Mouse (Mus musculus) neural tube, embryonic 11.5 days (tissue): ENCODE measurements around the gene Skida1. TPM values are rescaled to one million over a fixed set of nuclear protein-coding genes. Genes with fewer than 3 reads are reported as not detected.

Source experiments
- ATAC-seq: fragments of 200-750 bp; cut with Nextera tagmentation; 2 replicates; pipeline ENCODE4 v1.8.0; 2017; ENCODE audit warnings: moderate number of reproducible peaks, mild to moderate bottlenecking, moderate TSS enrichment, moderate library complexity; ENCODE audit not compliant: insufficient read depth, low FRiP score, low TSS enrichment
- DNase-seq: peaks from one replicate; pipeline ENCODE4 v3.0.0-alpha.2; 2015; ENCODE audit warnings: low spot score
- H3K27ac ChIP-seq: fragments of 300-500 bp; sonication (generic); 2 replicates; pipeline ENCODE4 v1.5.1; 2014; ENCODE audit warnings: low read depth, mild to moderate bottlenecking, low read length
- H3K27me3 ChIP-seq: fragments of 300-500 bp; sonication (generic); 2 replicates; pipeline ENCODE4 v1.6.1; 2014; ENCODE audit warnings: mild to moderate bottlenecking, low read length, mixed read lengths; ENCODE audit not compliant: control insufficient read depth, insufficient read depth
- H3K36me3 ChIP-seq: fragments of 300-500 bp; sonication (generic); 2 replicates; pipeline ENCODE4 v1.6.1; 2014; ENCODE audit warnings: mild to moderate bottlenecking, low read length, moderate library complexity, mixed read lengths; ENCODE audit not compliant: control insufficient read depth, insufficient read depth
- H3K4me1 ChIP-seq: fragments of 300-500 bp; sonication (generic); 2 replicates; pipeline ENCODE4 v1.6.1; 2014; ENCODE audit warnings: low read length, mixed read lengths; ENCODE audit not compliant: control insufficient read depth, insufficient read depth
- H3K4me2 ChIP-seq: fragments of 300-500 bp; sonication (generic); 2 replicates; pipeline ENCODE4 v1.6.1; 2014; ENCODE audit warnings: low read depth, mild to moderate bottlenecking, moderate library complexity
- H3K4me3 ChIP-seq: fragments of 300-500 bp; sonication (generic); 2 replicates; pipeline ENCODE4 v1.5.1; 2014; ENCODE audit warnings: low read depth, low read length
- H3K9ac ChIP-seq: fragments of 300-500 bp; sonication (generic); 2 replicates; pipeline ENCODE4 v1.6.1; 2014; ENCODE audit warnings: mild to moderate bottlenecking, low read length
- H3K9me3 ChIP-seq: fragments of 300-500 bp; sonication (generic); 2 replicates; pipeline ENCODE4 v1.6.1; 2016; ENCODE audit warnings: low read length; ENCODE audit not compliant: control insufficient read depth
- WGBS: fragments of 180-500 bp; shearing (Covaris S2); extraction: QIAGEN DNeasy Blood & Tissue Kit; methylation state at CpG from one replicate; pipeline ENCODE4 v1.1.7; 2014; 5-methylcytosine and 5-hydroxymethylcytosine counted together
- polyA plus RNA-seq: library from polyadenylated mRNA; unstranded; fragments of >200 nt; fragmentation: Nextera tagmentation; extraction: Ambion mirVana; gene quantifications from 2 replicates; pipeline ENCODE4 v1.2.1, GENCODE M21; 2014

The Skida1 gene
- polyA plus RNA-seq, 1 experiment from 2014 or later: 15.5 TPM

GRCm38 (mm10) chr2:18066436-18066835, 17.6 kb upstream of the Skida1 start:
- DNase-seq: no peak
- Histone ChIP-seq H3K9ac (no peak overlapping the region), H3K36me3 (no peaks in the 10 kb centered on the region), H3K4me3 (no peak overlapping the region), H3K4me1 (0 out of 2 replicates have a peak, but pooled peaks cover 7% of the 10 kb centered on the region), H3K27me3 (no peaks in the 10 kb centered on the region), H3K27ac (no peak overlapping the region), H3K9me3 (no peaks in the 10 kb centered on the region), H3K4me2 (no peak overlapping the region)
- no peak for ATAC-seq

GRCm38 (mm10) chr2:18065708-18066030, 16.8 kb upstream of the Skida1 start:
- no peak for DNase-seq
- 0 out of 2 replicates have a peak, but pooled peaks cover 7% of the 10 kb centered on the region for H3K4me1 ChIP-seq
- H3K36me3 ChIP-seq: no peaks in the 10 kb centered on the region
- no peaks in the 10 kb centered on the region for H3K27me3 ChIP-seq
- peak overlapping the region; percentile 84 for H3K4me2 ChIP-seq
- 10% methylated on average over 6 of the region's 6 CpGs for WGBS
- peak overlapping the region; percentile 100 for H3K27ac ChIP-seq
- ATAC-seq: peak; percentile 13
- H3K9ac ChIP-seq: peak overlapping the region; percentile 99
- H3K9me3 ChIP-seq: no peaks in the 10 kb centered on the region
- peak overlapping the region; percentile 78 for H3K4me3 ChIP-seq

GRCm38 (mm10) chr2:18064941-18065707, 16.3 kb upstream of the Skida1 start:
- 0 out of 2 replicates have a peak, but pooled peaks cover 9% of the 10 kb centered on the region for H3K4me1 ChIP-seq
- H3K27ac ChIP-seq: peak overlapping the region; percentile 100
- under 1% methylated on average over 40 of the region's 85 CpGs for WGBS
- ATAC-seq: peak; percentile 77
- H3K27me3 ChIP-seq: no peaks in the 10 kb centered on the region
- peak overlapping the region; percentile 84 for H3K4me2 ChIP-seq
- peak; percentile 80 for DNase-seq
- H3K4me3 ChIP-seq: peak overlapping the region; percentile 78
- peak overlapping the region; percentile 99 for H3K9ac ChIP-seq
- H3K9me3 ChIP-seq: no peaks in the 10 kb centered on the region
- no peaks in the 10 kb centered on the region for H3K36me3 ChIP-seq

- H3K4me1 ChIP-seq: peaks cover 9% of the 10 kb centered on the region; the same call in 1 of the 2 replicates
- under 1% methylated on average over 21 of the region's 58 CpGs for WGBS
Observed at GRCm38 (mm10) chr2:18064356-18064858, 15.6 kb upstream of the Skida1 start.

GRCm38 (mm10) chr2:18063763-18064251, 15.0 kb upstream of the Skida1 start:
- DNase-seq (peak; percentile 69), ATAC-seq (peak; percentile 48)
- Histone ChIP-seq H3K4me2 (peak overlapping the region; percentile 84), H3K9ac (peak overlapping the region; percentile 99), H3K36me3 (no peaks in the 10 kb centered on the region), H3K27me3 (no peaks in the 10 kb centered on the region), H3K4me1 (peaks cover 14% of the 10 kb centered on the region), H3K9me3 (no peaks in the 10 kb centered on the region), H3K4me3 (peak overlapping the region; percentile 78), H3K27ac (peak overlapping the region; percentile 100)
- under 1% methylated on average over 18 of the region's 18 CpGs for WGBS

More at GRCm38 (mm10) chr2:18064356-18064858, 15.6 kb upstream of the Skida1 start:
- H3K36me3 ChIP-seq: no peaks in the 10 kb centered on the region
- peak overlapping the region; percentile 78 for H3K4me3 ChIP-seq
- DNase-seq: peak; percentile 97
- H3K27me3 ChIP-seq: no peaks in the 10 kb centered on the region
- H3K4me2 ChIP-seq: peak overlapping the region; percentile 84
- no peaks in the 10 kb centered on the region for H3K9me3 ChIP-seq
- peak overlapping the region; percentile 100 for H3K27ac ChIP-seq
- peak; percentile 92 for ATAC-seq
- H3K9ac ChIP-seq: peak overlapping the region; percentile 99

- peaks cover 11% of the 10 kb centered on the region for H3K4me1 ChIP-seq
- H3K27ac ChIP-seq: no peak overlapping the region
- H3K36me3 ChIP-seq: no peaks in the 10 kb centered on the region
- ATAC-seq: no peak
- no peak overlapping the region for H3K4me3 ChIP-seq
- no peaks in the 10 kb centered on the region for H3K27me3 ChIP-seq
- WGBS: 81% methylated on average over 1 of the region's 1 CpGs
- H3K9me3 ChIP-seq: no peaks in the 10 kb centered on the region
- no peak for DNase-seq
- no peak overlapping the region for H3K9ac ChIP-seq
- no peak overlapping the region for H3K4me2 ChIP-seq
Observed at GRCm38 (mm10) chr2:18060396-18060795, 11.5 kb upstream of the Skida1 start.

- 75% methylated on average over 1 of the region's 1 CpGs for WGBS
- Histone ChIP-seq H3K27ac (no peak overlapping the region), H3K36me3 (no peaks in the 10 kb centered on the region), H3K9me3 (no peaks in the 10 kb centered on the region), H3K4me2 (no peak overlapping the region), H3K9ac (no peak overlapping the region), H3K4me1 (peaks cover 11% of the 10 kb centered on the region), H3K27me3 (no peaks in the 10 kb centered on the region), H3K4me3 (no peak overlapping the region)
- no peak for ATAC-seq
- no peak for DNase-seq
Observed at GRCm38 (mm10) chr2:18059891-18060290, 11.0 kb upstream of the Skida1 start.

GRCm38 (mm10) chr2:18059063-18059462, 10.2 kb upstream of the Skida1 start:
- Histone ChIP-seq H3K9me3 (no peaks in the 10 kb centered on the region), H3K4me2 (peak overlapping the region; percentile 99), H3K4me3 (peak overlapping the region; percentile 12), H3K36me3 (no peaks in the 10 kb centered on the region), H3K9ac (peak overlapping the region; percentile 50), H3K4me1 (peaks cover 17% of the 10 kb centered on the region), H3K27ac (peak overlapping the region; percentile 100), H3K27me3 (no peaks in the 10 kb centered on the region)
- 25% methylated on average over 2 of the region's 2 CpGs for WGBS
- ATAC-seq (no peak), DNase-seq (no peak)
